Mouse (Mus musculus) kidney, postnatal 36 days (tissue): ENCODE results near the gene Hnf4a.
"Not testable (repeated sequence)": the region's sequence is repeated elsewhere in the genome, so short reads cannot be mapped to it uniquely, and the experiment has no call there.

Experiments
- DNase-seq, 2 experiments: peaks; one replicate each; pipeline ENCODE4 v3.0.0; 2021 to 2022; ENCODE audit warnings: mixed read lengths in 2 of 2

Gene Hnf4a

DNA sequence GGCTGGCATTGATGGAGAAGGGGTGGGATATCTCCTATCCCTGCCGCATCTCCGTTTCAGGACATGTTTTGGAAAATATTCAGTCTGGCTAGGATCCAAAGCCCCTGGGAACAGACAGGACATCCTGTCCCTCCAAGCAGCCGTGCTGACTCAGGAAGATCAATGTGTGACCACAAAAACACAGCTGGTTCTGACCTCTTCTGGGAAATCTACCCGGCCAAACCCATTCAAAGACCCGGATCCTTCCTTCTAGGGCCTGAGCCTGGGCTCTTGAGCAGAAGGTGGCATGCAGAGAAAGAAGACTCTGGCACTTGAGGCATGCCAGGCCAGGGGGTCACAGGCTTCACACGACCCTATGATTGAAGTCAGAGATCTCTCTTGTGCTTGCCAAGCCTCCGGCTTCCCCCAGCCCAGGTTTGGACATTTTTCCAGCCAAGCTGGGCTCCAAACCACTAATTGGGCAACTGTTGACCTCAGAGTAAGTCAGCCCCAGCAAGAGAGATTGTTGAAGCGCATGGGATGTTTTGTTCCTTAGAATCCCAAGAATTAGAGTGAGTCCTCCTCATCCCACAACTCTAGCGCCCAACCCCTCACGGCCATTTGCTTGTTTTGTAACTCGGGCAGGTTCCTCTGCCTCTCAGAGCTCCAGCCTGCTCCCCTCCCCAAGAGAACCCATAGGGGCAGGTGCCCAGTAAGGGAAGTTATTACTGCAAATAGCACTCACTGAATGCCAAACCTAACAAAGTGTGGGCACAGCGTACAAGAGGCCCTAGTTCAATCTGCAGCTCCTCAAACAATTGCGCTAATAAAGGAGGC lies 89.7 kb downstream of the Hnf4a start:
- peak; percentile 78 to 95 for DNase-seq

DNA sequence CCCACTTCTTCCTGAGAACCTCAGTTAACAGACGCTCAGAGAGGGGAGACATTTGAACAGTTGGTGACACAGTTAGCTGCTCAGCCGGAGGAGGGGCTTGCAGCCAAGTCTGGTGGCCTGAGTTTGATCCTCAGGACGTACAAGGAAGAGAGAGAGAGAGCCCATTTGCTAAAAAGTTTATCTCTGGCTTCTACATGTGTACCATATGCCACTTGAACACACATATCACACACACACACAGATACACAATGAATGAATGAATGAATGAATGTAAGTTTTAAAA lies 90.2 kb downstream of the Hnf4a start:
- DNase-seq = no peak

DNA sequence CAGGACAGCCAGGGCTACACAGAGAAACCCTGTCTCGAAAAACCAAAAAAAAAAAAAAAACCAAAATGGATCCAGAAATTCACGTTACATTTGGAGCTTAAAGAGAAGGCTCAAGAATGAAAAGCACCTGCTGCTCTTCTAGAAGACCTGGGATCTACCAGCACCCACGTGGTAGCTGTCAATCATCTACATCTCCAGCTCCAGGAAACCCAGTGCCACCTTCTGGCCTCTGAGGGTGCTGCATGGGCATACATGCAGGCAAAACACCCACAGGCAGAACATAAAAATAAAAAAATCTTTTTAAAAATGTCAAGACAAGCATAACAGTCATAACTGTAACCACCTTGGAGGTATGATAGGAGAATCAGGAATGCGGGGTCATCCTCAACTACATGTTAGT lies 91.1 kb downstream of the Hnf4a start:
- peak; percentile 89 to 90 for DNase-seq

DNA sequence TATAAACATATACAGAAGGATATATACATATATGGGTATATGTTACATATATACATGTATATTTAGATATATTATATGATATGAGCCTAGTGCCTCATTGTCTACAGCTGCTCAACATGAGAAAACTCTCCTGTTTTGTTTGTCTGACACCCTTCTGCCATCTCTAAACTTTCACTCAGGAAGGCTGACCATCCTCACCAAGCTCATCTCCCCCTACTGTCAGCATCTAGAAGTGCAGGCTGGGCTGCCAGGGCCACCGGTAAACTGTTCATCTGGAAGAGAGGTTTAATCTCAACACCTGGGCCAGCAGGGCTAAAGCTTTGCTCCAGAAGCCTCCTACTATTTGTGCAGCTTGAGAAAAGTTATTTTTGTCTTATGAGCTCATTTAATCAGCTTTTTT lies 92.6 kb downstream of the Hnf4a start:
- DNase-seq = peak; percentile 74 to 88

DNA sequence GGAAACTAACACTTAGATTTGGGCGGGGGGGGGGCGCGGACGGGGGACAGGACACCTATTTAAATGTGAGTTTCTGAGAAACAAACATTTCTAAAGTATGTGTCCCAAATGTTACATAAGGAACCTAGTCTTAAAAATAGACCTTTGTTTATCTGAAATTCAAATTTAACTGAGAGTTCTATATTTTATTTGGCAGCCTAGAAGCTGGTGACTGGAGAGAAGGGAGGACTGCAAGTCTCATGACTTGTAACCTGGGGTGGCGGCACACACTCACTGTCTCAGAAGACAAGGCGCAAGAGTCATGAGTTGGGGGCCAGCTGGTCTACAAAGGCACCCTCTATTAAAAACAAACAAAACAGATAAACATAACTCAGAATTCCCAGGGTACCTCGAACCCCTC lies 94.5 kb downstream of the Hnf4a start:
- no peak for DNase-seq

DNA sequence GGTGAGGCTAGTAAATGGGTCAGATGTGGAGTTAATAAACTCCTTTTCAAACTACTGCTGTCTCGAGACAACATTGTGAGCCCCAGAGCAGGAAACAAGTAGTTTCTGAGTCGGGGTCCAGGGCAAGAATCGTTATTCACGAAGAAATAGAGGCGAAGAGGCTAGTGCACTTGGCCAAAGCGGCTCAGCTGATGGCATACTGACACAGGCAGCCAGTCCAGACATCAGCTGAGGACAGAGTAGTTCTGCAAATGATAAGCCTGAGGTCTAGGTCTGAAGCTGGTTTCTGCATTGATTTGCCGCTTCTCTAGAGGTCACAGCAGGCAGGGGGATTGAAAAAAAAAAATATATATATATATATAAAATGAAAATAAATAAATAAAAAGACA lies 95.1 kb downstream of the Hnf4a start:
- DNase-seq = no peak

DNA sequence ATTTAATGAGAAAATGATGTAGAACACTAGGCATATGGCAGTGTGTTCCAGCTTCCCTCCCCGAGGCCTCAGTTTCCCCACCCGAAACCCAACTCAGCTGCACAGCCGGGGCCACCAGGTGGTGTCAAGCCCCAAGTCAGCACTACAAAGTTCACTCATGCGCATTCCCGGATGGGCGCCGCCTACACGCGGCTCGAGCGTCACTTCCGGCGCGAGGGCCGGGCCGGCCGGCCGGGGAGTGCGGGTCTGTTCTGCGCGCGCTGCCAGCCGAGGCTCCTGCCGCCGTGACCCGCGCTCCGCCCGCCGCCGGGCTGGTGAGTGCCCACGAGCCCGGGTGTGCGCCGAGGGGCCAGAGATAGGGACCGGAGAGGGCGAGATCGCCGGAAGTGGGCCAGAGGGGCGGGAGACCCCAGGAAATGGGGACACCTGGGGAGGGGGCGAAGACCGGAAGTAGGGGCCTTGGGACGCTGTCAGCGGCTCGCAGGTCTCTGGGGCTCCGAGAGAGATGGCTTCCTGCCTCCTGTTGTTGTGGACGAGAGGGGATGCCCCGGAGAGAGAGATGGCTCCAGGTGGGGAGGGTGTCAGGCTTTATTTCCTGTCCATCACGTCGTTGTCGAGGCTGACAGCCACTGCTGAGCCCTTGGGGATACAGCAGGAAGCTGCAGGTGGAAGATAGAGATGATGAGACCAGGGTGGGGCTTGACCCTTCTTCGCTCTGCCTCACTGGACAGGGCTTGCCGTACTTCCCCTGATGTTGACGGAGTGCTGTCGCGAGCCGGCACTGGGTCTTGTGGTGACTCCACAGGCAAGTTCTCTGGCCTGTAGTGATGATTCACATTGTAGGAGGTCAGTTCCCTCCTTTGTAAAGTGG lies 95.7 kb downstream of the Hnf4a start, which contains the start of gene Ttpal:
Gene Ttpal (plus strand): TSS at position 214 of the 871 bp plus-strand sequence.
- peak; percentile 90 to 93 for DNase-seq

DNA sequence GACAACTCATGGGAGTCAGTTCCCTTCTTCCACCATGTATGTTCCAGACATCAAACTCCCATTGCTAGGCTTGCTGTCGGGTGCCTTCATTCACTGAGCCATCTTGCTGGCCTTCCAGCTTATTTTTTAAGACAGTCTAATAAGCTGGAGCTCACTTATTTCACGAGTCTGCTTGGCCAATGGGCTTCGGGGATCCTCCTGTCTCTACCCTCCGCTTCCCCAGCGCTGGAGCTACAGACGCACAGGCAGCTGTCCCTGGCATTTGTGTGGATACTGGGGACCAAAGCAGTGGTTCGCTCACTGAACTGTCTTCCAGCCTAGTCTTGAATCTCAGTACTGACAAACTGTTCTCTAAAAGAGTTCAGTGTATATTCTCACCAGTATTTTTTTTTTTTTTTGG lies 99.6 kb downstream of the Hnf4a start:
- no peak for DNase-seq

DNA sequence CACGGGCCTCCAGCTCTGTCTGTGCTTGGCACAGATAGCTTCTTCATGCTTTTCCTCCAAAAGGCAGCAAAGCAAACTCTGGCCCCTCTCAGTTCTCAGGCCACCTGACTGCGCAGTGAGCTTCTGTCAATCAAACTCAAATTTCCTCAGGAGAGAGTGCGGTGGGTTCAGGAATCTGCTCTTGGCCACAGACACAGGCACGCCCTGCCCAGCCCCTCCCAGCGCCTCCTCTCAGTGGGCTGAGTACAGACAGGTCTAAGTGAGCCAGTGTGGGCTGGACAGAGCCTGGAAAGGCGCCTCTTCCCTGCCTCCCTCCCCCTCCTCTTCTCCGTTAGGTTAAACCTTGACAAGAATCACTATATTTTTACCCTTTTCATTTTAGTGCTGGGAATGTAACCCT lies 101.4 kb downstream of the Hnf4a start:
- DNase-seq = no peak

DNA sequence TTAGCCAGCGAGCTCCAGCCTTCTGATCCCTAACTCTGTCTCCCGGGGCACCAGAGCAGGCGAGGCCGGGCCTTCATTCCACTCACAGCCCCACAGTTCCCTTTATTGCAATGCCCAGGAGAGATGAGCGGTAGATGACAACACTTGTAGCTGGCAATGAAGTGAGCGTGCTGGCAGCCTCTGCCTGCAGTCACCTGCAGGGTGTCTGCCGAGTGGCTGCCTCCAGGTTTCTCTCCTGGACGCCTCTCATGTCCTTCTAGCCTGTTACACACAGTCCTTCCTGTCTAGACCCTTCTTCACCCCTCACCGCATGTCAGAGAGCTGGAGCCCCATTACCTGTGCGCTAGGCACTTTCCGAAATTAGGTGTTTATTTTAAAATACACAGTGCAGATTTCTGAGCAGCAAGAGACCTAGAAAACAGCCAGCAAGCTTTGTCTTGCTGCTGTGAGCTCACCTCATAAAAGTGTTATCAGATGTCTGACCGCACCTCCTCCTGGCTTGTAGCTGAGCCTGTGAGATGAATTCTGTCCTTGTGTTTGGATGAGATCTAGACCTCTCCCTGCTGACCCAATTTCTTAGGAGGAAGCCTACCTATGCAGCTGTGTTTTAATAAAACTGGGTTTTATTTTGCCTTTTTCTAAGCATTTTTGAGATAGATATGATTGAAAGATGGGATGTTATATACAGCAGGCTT lies 102.8 kb downstream of the Hnf4a start:
- no peak for DNase-seq

DNA sequence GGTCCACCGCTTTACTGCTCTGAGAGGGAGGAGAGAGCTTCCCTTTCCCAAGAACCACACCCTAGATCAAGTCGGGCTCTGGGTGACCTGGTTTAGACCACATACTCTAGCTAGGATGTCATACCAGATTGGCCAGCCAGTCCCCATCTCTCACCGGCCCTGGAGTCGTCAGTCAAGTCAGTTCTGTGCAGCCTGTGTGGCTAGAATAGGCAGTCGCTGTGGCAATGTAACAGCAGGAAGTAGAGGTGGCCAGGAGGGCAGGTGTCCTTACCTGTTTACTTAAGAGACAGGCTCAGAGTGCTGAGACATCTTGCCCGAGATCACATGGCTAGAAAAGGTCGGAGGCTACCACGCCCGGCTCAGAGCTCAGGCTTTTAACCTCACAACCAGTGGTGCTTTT lies 104.6 kb downstream of the Hnf4a start:
- DNase-seq = no peak

DNA sequence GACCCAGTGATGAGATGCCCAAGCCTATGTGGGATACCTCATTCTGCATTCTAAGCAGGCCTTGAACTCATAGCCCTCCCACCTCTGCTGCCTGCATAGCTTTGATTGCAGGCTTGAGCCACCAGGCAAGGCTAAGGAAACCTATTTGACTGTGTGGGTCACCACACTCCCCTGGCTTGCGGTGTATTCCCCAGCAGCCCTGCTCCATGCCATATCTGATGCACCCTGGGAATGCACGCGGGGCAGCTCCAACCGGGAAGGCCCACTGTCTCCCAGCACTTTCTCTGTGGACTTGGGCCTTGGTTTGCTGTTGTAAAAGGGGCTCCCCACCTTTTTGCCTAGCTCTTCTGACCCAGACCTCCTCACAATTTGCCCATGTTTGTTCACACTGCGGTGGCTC lies 106.6 kb downstream of the Hnf4a start:
- no peak for DNase-seq

DNA sequence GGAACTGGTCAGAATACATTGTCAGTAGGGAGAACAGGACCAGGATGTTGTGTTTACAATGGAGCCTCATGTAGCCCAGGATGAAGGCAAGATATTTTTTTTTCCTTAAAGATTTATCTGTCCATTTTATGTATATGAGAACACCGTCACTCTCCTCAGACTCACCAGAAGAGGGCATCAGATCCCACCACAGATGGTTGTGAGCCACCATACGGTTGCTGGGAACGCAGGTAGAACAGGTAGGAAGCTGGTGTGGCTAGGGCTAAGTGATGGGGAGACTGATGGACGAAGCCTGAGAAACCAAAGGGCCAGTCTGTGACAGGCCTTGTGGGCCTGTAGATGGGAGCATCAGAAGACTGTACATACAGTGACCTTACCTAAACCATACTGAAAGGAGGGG lies 107.4 kb downstream of the Hnf4a start:
- no peak for DNase-seq

DNA sequence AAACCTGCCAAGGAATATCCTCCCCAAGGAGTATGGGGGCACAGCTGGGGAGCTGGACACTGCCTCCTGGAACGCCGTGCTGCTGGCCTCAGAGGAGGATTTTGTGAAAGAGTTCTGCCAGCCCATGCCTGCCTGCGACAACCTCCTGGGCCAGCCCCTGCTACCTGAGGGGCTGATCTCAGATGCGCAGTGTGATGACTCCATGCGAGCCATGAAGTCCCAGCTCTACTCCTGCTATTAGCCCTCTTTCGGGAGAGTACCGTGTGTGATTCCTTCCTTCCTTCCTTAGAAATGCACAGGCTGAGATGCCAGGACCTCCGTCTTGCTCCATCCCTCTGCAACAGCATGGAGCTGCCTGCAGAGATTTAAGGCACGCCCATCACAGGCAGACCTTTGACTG lies 108.8 kb downstream of the Hnf4a start:
- DNase-seq = no peak

DNA sequence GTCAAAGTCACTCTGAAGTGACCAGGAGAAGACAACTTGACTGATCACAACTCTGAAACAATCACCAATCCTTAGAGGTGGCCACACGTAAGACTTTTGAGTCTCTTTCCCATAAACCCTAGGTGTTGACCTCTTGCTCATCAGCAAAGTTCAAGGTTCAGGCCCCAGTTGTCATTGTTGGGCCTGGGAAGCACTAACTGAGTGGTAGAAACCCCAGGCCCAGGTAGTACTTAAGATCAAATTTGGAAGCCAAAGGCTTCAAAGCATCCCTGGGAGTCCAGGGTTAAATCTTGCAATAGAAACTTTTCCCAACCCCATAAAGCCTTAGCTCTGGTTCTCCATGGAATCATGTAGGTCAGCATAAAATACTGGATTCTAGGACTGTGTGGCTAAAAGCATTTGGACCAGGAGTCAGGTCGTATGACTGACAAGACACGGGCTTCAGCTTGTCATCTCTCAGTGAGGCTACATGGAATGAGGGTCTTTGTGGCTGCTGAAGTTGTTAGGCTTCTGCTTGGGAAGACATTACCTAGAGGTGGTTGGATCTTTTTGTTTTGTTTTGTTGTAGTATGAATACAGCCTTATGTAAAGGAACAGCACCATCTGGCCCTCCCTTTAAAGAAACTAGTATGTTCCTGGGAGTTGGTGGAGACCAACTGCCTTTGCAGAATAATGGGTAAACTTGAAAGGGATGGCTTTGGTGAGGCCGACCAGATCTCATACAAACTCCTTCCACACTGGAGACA lies 109.5 kb downstream of the Hnf4a start:
- DNase-seq = no peak

DNA sequence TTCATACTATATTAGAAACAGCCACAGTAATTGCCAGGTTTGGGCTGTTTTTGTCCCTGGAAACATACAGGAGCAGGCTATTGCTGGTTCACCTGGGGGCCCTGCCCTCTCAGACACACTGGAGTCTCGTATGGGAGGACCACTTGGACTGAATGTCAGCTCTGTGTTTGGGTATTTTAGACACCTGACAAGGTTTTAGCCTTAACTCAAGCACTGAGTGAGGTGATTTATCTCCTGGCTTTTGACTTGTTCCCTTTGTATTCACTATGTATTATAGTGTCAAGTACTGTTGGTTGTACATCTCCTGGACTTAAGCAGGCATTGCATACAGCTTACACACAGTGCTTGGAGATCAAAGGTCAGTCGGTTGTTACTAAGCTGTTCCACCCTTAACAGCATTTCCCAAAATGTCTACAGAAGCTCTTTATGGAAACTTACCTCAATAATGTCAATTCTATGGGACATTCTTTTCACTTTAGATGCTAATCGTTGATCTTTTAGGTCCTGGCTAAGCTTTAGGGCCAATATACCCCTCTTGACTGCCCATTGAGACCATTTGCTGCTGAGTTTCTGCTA lies 110.1 kb downstream of the Hnf4a start:
- no peak for DNase-seq

DNA sequence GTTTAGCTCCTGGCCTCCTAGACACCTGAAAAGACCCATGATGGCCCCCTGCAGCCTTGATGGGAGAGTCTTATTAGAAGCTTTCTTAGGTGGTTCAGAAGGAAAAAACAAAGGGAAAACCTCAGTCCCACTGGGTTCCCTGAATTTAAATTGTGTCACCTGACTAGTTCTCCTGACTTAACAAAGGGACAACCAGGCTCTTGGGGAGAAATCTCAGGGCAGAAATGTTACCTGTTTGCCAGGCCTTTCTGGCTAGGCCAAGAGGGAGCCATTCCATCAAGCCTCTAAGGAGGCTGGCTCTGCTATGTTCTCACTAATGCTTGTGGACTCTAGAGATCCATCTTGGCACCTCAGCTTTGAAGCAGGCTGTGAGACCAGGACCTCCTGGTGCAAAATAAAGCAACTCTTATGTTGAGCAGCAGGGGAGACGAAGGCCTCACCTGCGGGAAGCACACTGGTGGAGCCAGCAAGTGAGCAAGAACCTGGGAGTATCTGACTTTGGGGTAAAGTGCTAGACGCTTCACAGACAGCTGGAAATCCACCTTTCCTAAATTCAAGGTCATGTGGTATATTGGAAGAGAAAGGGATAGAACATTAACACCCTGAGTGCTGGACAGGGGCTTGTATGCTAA lies 110.7 kb downstream of the Hnf4a start:
- no peak for DNase-seq

DNA sequence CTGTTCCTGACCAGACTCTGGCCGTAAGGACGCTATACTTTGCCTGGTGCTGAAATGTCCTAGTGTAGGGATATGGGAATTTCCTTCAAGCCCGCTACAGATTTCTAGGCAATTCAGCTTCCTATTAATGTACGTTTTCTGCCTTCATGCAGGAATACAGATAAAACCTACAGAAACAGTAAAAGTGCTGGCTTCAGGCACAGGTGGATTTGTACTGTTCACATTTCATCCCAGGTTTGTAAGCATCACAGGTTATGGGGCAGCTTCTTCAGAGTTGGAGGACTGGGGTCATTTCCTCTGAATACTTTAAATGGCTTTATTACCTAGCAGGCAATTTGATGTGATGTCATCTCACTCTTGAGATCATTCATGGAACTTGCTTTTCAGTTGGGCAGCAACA lies 111.3 kb downstream of the Hnf4a start:
- no peak for DNase-seq

DNA sequence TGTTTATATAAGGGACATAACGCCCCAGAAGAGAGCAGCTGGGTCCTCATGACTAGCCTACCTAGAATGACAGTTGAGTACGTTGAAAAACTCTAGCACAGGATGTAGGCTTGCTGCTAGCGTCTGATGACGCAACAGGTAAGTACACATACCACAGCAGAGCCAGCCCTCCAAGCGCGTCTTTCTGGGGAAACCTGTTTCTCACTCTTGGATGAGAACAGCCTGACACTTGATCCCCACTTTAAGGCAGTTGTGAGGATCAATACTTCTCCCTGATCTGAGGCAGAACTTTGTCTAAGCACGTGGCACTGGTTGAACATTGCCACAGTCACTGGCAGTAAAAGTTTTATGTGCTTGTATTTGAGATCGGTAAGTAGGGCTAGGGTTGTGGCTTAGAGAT lies 113.8 kb downstream of the Hnf4a start:
- no peak for DNase-seq

DNA sequence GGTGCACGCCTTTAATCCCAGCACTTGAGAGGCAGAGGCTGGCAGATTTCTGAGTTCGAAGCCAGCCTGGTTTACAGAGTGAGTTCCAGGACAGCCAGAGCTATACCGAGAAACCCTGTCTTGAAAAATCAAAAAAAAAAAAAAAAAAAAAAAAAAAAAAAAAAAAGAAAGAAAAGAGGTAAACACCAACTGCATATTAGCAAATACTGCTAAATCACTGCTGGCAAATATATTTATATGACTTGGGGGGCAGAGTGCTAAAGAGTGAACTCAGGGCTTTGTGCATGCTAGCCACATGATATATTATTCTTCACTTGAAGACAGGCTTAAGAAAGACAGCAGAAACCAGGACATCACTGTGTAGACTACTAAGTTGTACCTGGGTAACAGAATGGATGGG lies 114.8 kb downstream of the Hnf4a start:
- DNase-seq = not testable (repeated sequence)
